Mouse (Mus musculus) heart, embryonic 14.5 days (tissue): ENCODE results near the gene Ensa. TPM values are rescaled to one million over a fixed set of nuclear protein-coding genes. Genes with fewer than 3 reads are reported as not detected.

ENCODE experiments used
- ATAC-seq: fragments of 200-750 bp; cut with Nextera tagmentation; 2 replicates; pipeline ENCODE4 v1.8.0; 2017; ENCODE audit warnings: low read depth, moderate TSS enrichment; ENCODE audit not compliant: insufficient number of reproducible peaks, insufficient read depth, low FRiP score
- H3K27ac ChIP-seq, 2 experiments: fragments of 200-500 bp in 1 of 2; fragments of 300-500 bp in 1 of 2; sonication (generic) in 1 of 2; replicated peaks in 1 of 2; 2 replicates each; pipeline ENCODE4 v1.5.1; 2012 to 2014; ENCODE audit warnings: low read depth in 2 of 2, low read length in 2 of 2, control low read depth in 1 of 2, mild to moderate bottlenecking in 1 of 2, mixed read lengths in 1 of 2; ENCODE audit not compliant: control insufficient read depth in 1 of 2, insufficient read depth in 1 of 2
- H3K27me3 ChIP-seq: fragments of 300-500 bp; sonication (generic); 2 replicates; pipeline ENCODE4 v1.6.1; 2014; ENCODE audit warnings: mild to moderate bottlenecking, low read length, control low read depth; ENCODE audit not compliant: control insufficient read depth, insufficient read depth
- H3K36me3 ChIP-seq: fragments of 300-500 bp; sonication (generic); 2 replicates; pipeline ENCODE4 v1.6.1; 2014; ENCODE audit warnings: mild to moderate bottlenecking, control low read depth, low read length, mixed read lengths; ENCODE audit not compliant: control insufficient read depth, insufficient read depth
- H3K4me1 ChIP-seq, 2 experiments: fragments of 200-500 bp in 1 of 2; fragments of 300-500 bp in 1 of 2; sonication (generic) in 1 of 2; 2 replicates each; pipeline ENCODE4 v1.6.1; 2012 to 2014; ENCODE audit warnings: low read length in 2 of 2, control low read depth in 1 of 2, mixed read lengths in 1 of 2; ENCODE audit not compliant: control insufficient read depth in 2 of 2, insufficient read depth in 2 of 2
- H3K4me2 ChIP-seq: fragments of 300-500 bp; sonication (generic); 2 replicates; pipeline ENCODE4 v1.6.1; 2014; ENCODE audit warnings: mild to moderate bottlenecking, low read length
- H3K4me3 ChIP-seq, 2 experiments: fragments of 200-500 bp in 1 of 2; fragments of 300-500 bp in 1 of 2; sonication (generic) in 1 of 2; 2 replicates each; pipeline ENCODE4 v1.5.1; 2012 to 2014; ENCODE audit warnings: low read length in 2 of 2, mild to moderate bottlenecking in 2 of 2, control low read depth in 1 of 2, low read depth in 1 of 2, moderate library complexity in 1 of 2; ENCODE audit not compliant: control insufficient read depth in 1 of 2, insufficient read depth in 1 of 2
- H3K9ac ChIP-seq: fragments of 300-500 bp; sonication (generic); 2 replicates; pipeline ENCODE4 v1.6.1; 2014; ENCODE audit warnings: mild to moderate bottlenecking, low read length
- H3K9me3 ChIP-seq: fragments of 300-500 bp; sonication (generic); 2 replicates; pipeline ENCODE4 v1.6.1; 2016; ENCODE audit warnings: low read length, control low read depth; ENCODE audit not compliant: control insufficient read depth
- WGBS: fragments of 180-500 bp; shearing (Covaris S2); extraction: QIAGEN DNeasy Blood & Tissue Kit; methylation state at CpG from one replicate; pipeline ENCODE4 v1.1.7; 2014; 5-methylcytosine and 5-hydroxymethylcytosine counted together
- polyA plus RNA-seq: library from polyadenylated mRNA; unstranded; fragments of >200 nt; fragmentation: Nextera tagmentation; extraction: Ambion mirVana; gene quantifications from 2 replicates; pipeline ENCODE4 v1.2.1, GENCODE M21; 2014

Ensa gene
- polyA plus RNA-seq, 1 experiment from 2014 or later: 51.1 TPM

DNA sequence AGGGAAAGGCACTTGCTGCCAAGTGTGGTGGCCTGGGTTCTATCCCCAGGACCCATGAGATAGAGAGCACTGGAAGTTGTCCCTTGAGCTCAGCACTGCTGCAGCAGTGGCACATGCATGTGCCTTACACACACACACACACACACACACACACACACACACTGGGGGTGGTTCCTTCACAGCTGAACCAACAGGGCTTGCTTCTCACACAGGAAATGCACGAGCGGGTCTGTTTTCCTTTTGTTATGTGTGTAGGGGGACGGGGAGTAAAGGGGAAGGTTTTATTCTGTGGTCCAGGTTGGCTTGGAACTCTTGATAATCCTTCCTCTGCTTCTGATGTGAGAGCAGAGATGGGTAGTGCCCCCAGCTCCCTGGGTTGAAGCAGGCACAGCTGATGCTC is 47.7 kb downstream of the Ensa start:
- H3K36me3 ChIP-seq: peaks cover 27% of the 10 kb centered on the region
- H3K9me3 ChIP-seq: no peaks in the 10 kb centered on the region
- peak overlapping the region; percentile 93 to 97 for H3K27ac ChIP-seq
- WGBS: 46% methylated on average over 3 of the region's 3 CpGs
- peak overlapping the region; percentile 67 for H3K9ac ChIP-seq
- H3K4me3 ChIP-seq: no peak overlapping the region
- no peak for ATAC-seq
- H3K27me3 ChIP-seq: no peaks in the 10 kb centered on the region
- peak overlapping the region; percentile 58 for H3K4me2 ChIP-seq
- peaks cover 56 to 74% of the 10 kb centered on the region in 2 experiments for H3K4me1 ChIP-seq

- H3K27me3 ChIP-seq: no peaks in the 10 kb centered on the region
- H3K9me3 ChIP-seq: no peaks in the 10 kb centered on the region
- H3K9ac ChIP-seq: peak overlapping the region; percentile 67
- 25% methylated on average over 10 of the region's 10 CpGs for WGBS
- H3K4me1 ChIP-seq: peaks cover 53 to 68% of the 10 kb centered on the region in 2 experiments
- no peak overlapping the region for H3K4me3 ChIP-seq
- 0 out of 2 replicates have a peak, but pooled peaks have one; percentile 17 for ATAC-seq
- H3K4me2 ChIP-seq: peak overlapping the region; percentile 58
- H3K27ac ChIP-seq: peak overlapping the region; percentile 93 to 97
- H3K36me3 ChIP-seq: peaks cover 27% of the 10 kb centered on the region
These were observed 48.3 kb downstream of the Ensa start for GRCm38 (mm10) chr3:95672861-95673706.

DNA sequence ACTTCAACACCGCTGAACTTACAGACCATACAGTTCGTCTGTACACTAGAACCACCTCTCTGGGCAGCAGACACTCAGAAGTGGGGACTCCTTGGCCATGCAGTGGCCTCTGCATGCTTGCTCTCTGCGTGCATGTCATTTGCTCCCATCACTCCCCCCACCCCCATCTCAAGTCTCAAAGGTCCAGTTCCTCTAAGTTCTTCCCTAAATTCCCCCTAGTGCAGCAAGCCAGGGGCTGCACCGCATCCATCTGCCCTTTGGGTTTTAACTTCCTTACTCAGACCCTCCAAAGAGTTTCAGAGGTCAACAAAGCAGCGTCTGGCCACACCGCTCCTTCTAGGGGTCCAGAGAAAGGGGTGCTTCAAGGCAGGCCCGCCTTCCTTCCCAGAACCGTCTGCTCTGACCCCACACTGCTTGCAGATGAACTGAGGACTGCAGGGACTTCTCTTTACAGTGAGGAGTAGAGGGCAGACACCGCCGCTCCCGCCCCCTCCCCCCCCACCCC is 49.0 kb downstream of the Ensa start:
- H3K4me3 ChIP-seq: 0 out of 4 replicates have a peak overlapping the region, but pooled peaks of 1 of the 2 experiments have one; percentile 11
- peak overlapping the region; percentile 93 to 97 for H3K27ac ChIP-seq
- H3K4me2 ChIP-seq: peak overlapping the region; percentile 58
- ATAC-seq: no peak; the same call in 1 of the 2 replicates
- peaks cover 46 to 61% of the 10 kb centered on the region in 2 experiments for H3K4me1 ChIP-seq
- H3K36me3 ChIP-seq: peaks cover 27% of the 10 kb centered on the region
- no peaks in the 10 kb centered on the region for H3K27me3 ChIP-seq
- H3K9me3 ChIP-seq: no peaks in the 10 kb centered on the region
- peak overlapping the region; percentile 67 for H3K9ac ChIP-seq
- WGBS: 9% methylated on average over 11 of the region's 11 CpGs

- peak overlapping the region; percentile 74 to 97 for H3K27ac ChIP-seq
- H3K36me3 ChIP-seq: peaks cover 23% of the 10 kb centered on the region
- no CpG with 5 or more reads among the region's 2 CpGs for WGBS
- peak overlapping the region; percentile 67 for H3K9ac ChIP-seq
- H3K4me3 ChIP-seq: 0 out of 4 replicates have a peak overlapping the region, but pooled peaks of 1 of the 2 experiments have one; percentile 11
- no peaks in the 10 kb centered on the region for H3K9me3 ChIP-seq
- peak overlapping the region; percentile 58 for H3K4me2 ChIP-seq
- no peaks in the 10 kb centered on the region for H3K27me3 ChIP-seq
- peak; percentile 68 for ATAC-seq
- H3K4me1 ChIP-seq: peaks cover 46 to 59% of the 10 kb centered on the region in 2 experiments
These were observed 49.4 kb downstream of the Ensa start for GRCm38 (mm10) chr3:95674236-95674635.

DNA sequence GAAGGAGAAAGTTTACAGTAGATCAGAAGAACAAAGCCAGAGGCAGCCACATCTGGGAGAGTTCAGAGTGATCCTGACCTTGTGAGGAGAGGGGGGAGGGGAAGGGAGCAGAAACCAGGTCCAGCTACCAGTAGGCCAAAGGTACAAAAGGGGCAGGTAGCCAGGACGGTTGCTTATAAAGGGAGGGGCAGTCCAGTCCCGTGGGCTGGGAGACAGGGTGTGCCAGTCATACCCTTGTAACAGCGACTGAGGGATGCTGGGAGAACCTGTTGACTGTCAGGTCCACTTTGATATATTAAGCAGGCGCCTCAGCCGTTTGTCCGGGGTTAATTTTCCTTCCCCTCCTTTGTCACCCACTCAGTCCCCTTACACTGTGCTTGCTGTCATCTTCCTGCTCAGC is 50.0 kb downstream of the Ensa start:
- no peak for ATAC-seq
- peaks cover 46 to 59% of the 10 kb centered on the region in 2 experiments for H3K4me1 ChIP-seq
- 8% methylated on average over 6 of the region's 6 CpGs for WGBS

DNA sequence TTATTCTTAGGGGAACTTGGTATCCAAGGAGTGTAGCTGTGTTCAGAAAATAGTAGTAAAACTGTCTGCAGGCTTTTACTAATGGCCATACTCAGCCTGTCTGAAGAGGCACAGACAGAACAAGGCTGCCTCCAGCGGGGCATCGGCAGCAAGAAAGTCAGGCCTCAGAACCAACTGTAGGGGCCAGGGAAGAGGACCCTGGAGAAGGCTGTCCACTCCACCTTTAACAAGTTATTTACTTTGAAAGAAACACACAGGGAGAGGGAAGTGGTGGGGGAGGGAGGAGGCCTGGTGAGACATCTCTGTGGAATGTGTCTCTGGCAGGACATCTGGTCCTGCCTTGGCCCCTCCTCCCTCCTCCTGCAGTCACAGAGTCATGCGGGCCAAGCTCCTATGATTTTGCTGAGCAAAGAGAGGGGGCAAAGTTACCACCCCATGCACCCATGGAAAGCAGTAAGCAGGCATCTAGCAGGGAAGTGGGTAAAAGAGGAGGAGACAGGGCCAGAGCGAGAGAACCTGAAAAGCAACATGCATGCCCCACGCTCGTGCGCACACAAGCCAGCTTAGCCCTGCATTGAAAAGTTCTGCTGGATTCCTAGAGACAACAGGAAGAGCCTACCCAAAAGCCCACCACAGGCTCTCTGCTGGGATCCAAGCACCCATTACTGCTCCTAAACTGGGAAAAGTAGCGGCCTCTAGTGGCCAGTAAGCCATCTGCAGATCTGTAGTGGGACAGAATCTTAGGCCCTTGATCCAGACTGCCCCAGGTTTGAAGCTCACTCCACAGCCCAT is 50.7 kb downstream of the Ensa start:
- H3K4me2 ChIP-seq: peak overlapping the region; percentile 58
- no peaks in the 10 kb centered on the region for H3K9me3 ChIP-seq
- peaks cover 48 to 59% of the 10 kb centered on the region in 2 experiments for H3K4me1 ChIP-seq
- ATAC-seq: peak; percentile 24
- H3K36me3 ChIP-seq: peaks cover 16% of the 10 kb centered on the region; the same call in 1 of the 2 replicates
- H3K4me3 ChIP-seq: peak overlapping the region in 1 of 2 experiments; percentile 12; a peak in 1 of 4 replicates
- no peaks in the 10 kb centered on the region for H3K27me3 ChIP-seq
- 12% methylated on average over 8 of the region's 8 CpGs for WGBS
- peak overlapping the region; percentile 67 for H3K9ac ChIP-seq
- peak overlapping the region; percentile 74 to 97 for H3K27ac ChIP-seq

More for the DNA sequence above, 50.0 kb downstream of the Ensa start:
- Histone ChIP-seq H3K27ac (peak overlapping the region; percentile 74 to 97), H3K27me3 (no peaks in the 10 kb centered on the region), H3K36me3 (peaks cover 19% of the 10 kb centered on the region; the same call in 1 of the 2 replicates), H3K9ac (peak overlapping the region; percentile 67), H3K4me2 (peak overlapping the region; percentile 58), H3K4me3 (peak overlapping the region in 1 of 2 experiments; percentile 12; a peak in 1 of 4 replicates), H3K9me3 (no peaks in the 10 kb centered on the region)
